Mouse (Mus musculus) brown adipose tissue, adult 24 weeks (tissue): ENCODE measurements around the gene Bspry. TPM values are rescaled to one million over a fixed set of nuclear protein-coding genes. Genes with fewer than 3 reads are reported as not detected.
A peak's percentile ranks its signal among the peaks of the same experiment; 100 is the strongest.

Source experiments
- H3K27ac ChIP-seq: fragments of 200-500 bp; replicated peaks from 2 replicates; pipeline ENCODE4 v1.5.1; 2012; ENCODE audit warnings: low read depth, mild to moderate bottlenecking, low read length
- H3K4me1 ChIP-seq: fragments of 200-500 bp; 2 replicates; pipeline ENCODE4 v1.6.1; 2012; ENCODE audit warnings: low read length, mixed read lengths; ENCODE audit not compliant: control insufficient read depth, insufficient read depth, insufficient read length
- H3K4me3 ChIP-seq: fragments of 200-500 bp; 2 replicates; pipeline ENCODE4 v1.5.1; 2012; ENCODE audit warnings: low read depth, mild to moderate bottlenecking, low read length, moderate library complexity; ENCODE audit not compliant: insufficient read depth
- polyA plus RNA-seq: library from polyadenylated mRNA; stranded (reverse); fragments of >200 nt; gene quantifications from 2 replicates; pipeline ENCODE4 v1.2.4, GENCODE M21; 2012; ENCODE audit not compliant: missing spikeins, insufficient read depth, insufficient read length

Gene Bspry
- polyA plus RNA-seq, 1 experiment = not detected

DNA sequence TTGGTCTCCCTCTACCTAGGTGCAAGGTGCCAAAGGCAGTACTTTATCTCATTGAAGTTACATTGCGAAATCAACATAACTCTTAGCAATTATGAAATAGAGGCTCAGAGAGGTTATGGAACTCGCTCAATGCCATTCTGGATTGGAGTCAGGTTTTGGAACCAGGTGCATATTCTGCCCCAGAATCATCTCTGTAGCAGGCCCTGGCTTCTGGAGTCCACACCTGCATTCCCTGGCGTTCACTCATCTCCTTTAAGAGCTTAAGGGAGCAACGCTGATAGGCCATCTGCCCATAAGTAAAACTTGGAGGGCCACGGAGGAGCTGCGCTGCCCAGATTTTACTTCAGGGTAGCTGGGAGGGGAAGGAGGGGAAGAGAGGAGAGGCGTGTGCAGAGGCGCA lies 37.2 kb downstream of the Bspry start:
- H3K4me3 ChIP-seq = no peak overlapping the region
- H3K4me1 ChIP-seq = peaks cover 17% of the 10 kb centered on the region
- no peak overlapping the region for H3K27ac ChIP-seq

- peak overlapping the region; percentile 43 for H3K4me3 ChIP-seq
- H3K27ac ChIP-seq = peak overlapping the region; percentile 65
- H3K4me1 ChIP-seq = peaks cover 17% of the 10 kb centered on the region
Observed at GRCm38 (mm10) chr4:62517538-62518415, 37.9 kb downstream of the Bspry start.

GRCm38 (mm10) chr4:62518416-62519121 lies 38.7 kb downstream of the Bspry start:
- H3K27ac ChIP-seq = peak overlapping the region; percentile 65

GRCm38 (mm10) chr4:62519122-62519848 lies 39.4 kb downstream of the Bspry start:
- Histone ChIP-seq H3K4me1 (peaks cover 17% of the 10 kb centered on the region), H3K27ac (peak overlapping the region; percentile 44), H3K4me3 (peak overlapping the region; percentile 94)

More at GRCm38 (mm10) chr4:62518416-62519121, 38.7 kb downstream of the Bspry start:
- peaks cover 17% of the 10 kb centered on the region for H3K4me1 ChIP-seq
- H3K4me3 ChIP-seq = peak overlapping the region; percentile 94

GRCm38 (mm10) chr4:62519849-62520233 lies 40.0 kb downstream of the Bspry start, which contains the start of gene Alad:
Gene Alad, minus strand, starts transcription at chr4:62519918.
- Histone ChIP-seq H3K4me1 (peaks cover 19% of the 10 kb centered on the region), H3K4me3 (peak within 1 kb of the TSS; percentile 94), H3K27ac (peak within 1 kb of the TSS; percentile 78)

DNA sequence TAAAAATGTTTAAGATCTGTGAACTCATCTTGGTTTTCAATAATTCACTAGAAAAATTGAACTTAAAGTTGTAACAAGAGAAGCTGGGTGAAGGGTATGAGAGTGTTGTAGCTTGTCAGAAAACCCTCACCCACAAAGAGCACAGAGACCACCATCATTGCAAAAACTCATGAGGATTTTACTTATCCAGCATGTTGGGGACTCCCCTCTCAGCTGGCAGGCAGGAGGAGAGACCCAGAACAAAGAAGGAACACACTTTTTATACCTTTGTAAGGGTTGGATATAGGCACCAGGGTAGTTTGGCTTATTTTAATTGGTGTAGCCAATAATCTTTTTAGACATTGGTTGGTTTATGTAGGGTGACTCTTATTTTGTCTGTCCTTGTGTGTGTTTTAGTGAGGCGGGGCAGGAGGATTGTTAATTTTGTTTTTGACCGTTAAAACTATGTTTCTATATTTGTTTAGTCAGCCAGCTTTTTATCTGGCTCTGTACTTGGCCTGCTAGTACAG lies 41.1 kb downstream of the Bspry start:
- no peak overlapping the region for H3K4me3 ChIP-seq
- peaks cover 16% of the 10 kb centered on the region for H3K4me1 ChIP-seq
- no peak overlapping the region for H3K27ac ChIP-seq

DNA sequence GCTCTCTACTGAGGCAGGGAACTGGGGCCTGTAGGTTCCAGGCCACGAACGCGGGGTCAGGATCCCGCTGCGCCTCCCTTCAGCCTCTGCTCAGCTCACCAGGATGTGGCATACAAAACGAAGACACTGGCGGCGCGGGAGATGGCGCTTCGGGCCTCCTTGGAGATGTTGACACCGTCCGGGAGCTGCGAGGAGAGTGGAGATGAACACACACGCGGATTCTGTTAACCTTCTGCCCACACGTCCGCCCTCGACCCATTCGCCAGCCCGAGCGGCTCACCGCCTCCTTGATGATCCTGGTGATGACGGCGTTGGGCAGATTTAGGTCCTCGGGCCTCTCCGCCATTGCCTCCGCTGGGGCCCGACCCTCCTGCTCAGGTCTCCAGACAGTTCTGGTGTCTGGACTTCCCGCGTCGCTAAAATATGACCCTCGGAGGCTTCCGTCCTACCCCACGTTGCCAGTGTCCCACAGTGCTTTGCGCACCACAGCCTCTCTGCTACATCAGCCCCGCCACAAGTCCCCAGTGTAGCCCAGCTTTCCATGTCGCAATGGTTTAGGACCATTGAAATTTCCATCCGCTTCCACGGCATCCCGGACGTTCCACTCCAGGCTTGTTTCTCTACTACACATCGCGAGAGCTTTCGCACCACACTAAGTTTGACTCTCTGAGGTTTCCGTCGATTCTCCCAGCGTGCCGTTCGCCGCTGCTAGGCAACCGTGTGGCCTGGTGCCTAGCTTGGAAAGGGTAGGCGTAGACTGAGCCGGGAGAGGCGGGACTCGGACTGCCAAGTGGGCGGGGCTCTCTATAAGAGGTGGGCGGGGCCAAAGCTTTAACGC lies 45.0 kb downstream of the Bspry start, which contains the start of the genes Pole3 and 4933430I17Rik:
Gene Pole3, minus strand, starts transcription at position 418 of the 838 bp plus-strand sequence.
Gene 4933430I17Rik, plus strand, starts transcription at position 719 of the 838 bp plus-strand sequence.
- Histone ChIP-seq H3K4me1 (0 out of 2 replicates have a peak, but pooled peaks cover 2% of the 10 kb centered on the region), H3K27ac (peak within 1 kb of the TSS; percentile 99), H3K4me3 (peak within 1 kb of the TSS; percentile 80)

DNA sequence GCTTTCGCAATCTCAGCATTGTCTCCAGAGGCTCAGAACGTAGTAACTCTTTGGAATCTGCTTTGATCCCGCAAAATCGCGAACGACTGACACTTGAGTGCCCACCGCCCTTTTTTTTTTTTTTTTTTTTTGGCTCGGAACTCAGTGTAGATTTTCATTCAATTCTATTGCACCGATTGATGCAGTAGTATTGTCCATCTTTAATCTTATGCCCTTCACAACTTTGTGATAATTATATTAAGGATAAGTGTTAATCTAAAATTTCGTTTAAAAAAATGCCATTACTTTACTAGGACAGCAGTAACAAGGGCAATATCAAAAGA lies 45.6 kb downstream of the Bspry start:
- H3K27ac ChIP-seq = no peak overlapping the region
- H3K4me3 ChIP-seq = peak overlapping the region; percentile 43
- H3K4me1 ChIP-seq = 0 out of 2 replicates have a peak, but pooled peaks cover 2% of the 10 kb centered on the region

- H3K4me3 ChIP-seq = no peak overlapping the region
- 0 out of 2 replicates have a peak, but pooled peaks cover 2% of the 10 kb centered on the region for H3K4me1 ChIP-seq
- H3K27ac ChIP-seq = no peak overlapping the region
Observed at GRCm38 (mm10) chr4:62526256-62526655, 46.4 kb downstream of the Bspry start.

GRCm38 (mm10) chr4:62527655-62528054 lies 47.8 kb downstream of the Bspry start:
- Histone ChIP-seq H3K27ac (no peak overlapping the region), H3K4me3 (no peak overlapping the region), H3K4me1 (0 out of 2 replicates have a peak, but pooled peaks cover 2% of the 10 kb centered on the region)

DNA sequence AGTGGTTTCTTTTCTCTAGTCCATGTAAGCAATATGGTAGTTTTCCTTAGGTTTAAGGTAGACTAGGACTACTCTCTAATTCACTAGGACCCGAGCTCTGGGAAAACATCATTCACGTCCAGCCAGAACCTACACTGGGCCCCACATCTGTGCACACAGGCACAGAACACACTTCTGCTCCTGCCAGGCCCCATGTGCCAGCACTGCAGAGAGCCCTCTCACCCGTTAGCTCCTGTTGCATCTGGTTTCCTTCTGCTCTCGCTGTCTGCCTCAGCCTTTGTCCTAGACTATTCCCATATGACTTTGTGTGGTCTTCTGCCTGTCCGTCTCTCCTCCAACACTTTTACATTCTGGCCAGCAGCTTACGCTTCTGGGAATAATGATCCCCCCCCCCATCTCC lies 53.9 kb downstream of the Bspry start:
- no peak overlapping the region for H3K27ac ChIP-seq
- no peaks in the 10 kb centered on the region for H3K4me1 ChIP-seq

GRCm38 (mm10) chr4:62541802-62542201 lies 61.9 kb downstream of the Bspry start:
- no peak overlapping the region for H3K4me3 ChIP-seq
- H3K27ac ChIP-seq = no peak overlapping the region
- H3K4me1 ChIP-seq = no peaks in the 10 kb centered on the region

More for the DNA sequence above, 53.9 kb downstream of the Bspry start:
- no peak overlapping the region for H3K4me3 ChIP-seq

DNA sequence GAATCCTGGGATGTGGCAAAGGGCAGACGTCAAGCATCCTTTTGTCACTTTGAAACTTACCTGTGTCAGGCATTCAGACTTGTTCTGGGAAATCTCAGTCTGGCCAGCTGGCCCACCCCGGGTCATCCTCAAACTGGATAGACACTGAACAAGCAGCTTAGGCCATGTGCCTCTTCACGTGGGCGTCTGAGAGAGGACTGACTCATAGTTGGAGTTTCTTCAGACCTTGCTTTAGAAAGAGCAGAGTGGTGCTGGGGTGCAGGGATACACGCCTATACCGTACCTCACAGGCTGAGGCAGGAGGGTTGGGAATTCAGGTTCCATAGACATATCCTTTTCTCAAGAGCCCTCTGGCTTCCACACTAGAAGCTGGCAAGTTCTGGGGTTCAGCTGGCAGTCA lies 63.9 kb downstream of the Bspry start:
- Histone ChIP-seq H3K4me3 (no peak overlapping the region), H3K27ac (no peak overlapping the region), H3K4me1 (no peaks in the 10 kb centered on the region)

DNA sequence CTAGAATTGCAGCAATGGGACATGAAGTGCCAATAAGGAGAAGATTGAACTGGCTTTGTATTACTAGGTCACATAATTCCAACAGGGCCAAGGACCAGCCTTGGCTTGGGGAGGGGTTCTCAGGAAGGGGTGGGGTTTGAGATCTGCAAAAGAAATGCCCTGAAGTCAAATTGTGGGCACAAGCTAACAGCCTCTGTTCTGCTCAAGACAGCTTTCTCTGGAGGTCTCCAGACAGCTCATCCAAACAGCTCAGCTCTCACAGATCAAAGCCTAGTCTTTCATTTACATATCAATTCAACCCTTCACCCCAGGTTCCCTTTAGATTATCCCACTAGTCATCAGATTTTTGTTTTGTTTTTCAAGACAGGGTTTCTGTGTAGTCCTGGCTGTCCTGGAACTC lies 64.9 kb downstream of the Bspry start:
- Histone ChIP-seq H3K4me3 (no peak overlapping the region), H3K27ac (no peak overlapping the region), H3K4me1 (no peaks in the 10 kb centered on the region)
